Mouse (Mus musculus) heart, adult 8-10 months (tissue): ENCODE results near the gene Gm3285. TPM values are rescaled to one million over a fixed set of nuclear protein-coding genes. Genes with fewer than 3 reads are reported as not detected.

Experiments
- DNase-seq: peaks from one replicate; pipeline ENCODE4 v3.0.0; 2022; ENCODE audit warnings: low spot score
- total RNA-seq, 4 experiments: library from RNA; stranded (reverse); gene quantifications; 2 replicates each; pipeline ENCODE4 v1.2.4; 2022

Gene Gm3285
- total RNA-seq, 4 experiments from 2014 or later, result not detected

- DNase-seq, result no peak
These were observed 38.4 kb downstream of the Gm3285 start for GRCm38 (mm10) chr10:77900126-77900525.

DNA sequence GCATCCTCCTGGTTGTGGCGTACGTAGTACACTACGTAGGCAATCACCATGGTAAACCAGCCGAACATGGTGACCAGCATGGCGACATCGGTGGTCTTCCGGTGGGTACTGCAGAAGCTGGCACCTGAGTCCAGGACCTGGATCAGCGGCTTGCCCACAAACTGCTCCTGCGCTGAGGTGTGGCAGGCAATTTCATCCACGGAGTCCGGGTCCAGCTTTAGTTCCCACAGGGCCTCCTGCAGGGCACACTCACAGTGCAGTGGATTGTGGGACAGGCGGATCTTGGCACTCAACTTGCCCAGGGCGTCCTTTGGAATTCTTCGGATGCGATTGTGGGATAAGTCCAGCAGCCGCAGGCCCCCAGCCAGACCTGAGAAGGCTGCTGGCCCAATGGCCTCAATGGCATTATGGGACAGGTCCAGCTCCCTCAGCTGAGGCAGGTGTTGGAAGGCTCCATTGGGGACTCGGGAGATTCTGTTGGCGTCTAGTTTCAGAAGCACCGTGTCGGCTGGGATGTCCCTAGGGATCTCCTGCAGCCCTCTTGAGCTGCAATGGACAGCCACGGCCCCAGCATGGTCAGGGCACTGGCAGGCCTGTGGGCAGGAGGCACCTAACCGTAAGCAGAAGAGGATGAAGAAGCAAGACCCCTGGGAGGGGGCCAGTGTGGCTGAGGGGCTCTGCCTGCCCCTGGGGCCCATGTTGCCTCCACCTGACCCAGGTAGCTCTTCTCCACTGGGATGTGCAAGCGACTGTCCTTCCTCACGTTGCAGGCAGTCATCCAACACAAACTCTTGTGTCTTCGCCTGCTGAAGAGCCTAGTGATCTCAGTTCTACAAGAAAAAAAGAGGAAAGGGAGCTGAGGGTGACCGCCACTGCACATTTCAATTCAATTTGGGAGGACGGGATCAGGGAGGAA lies 39.4 kb downstream of the Gm3285 start:
- DNase-seq, result no peak

- DNase-seq, result no peak
These were observed 40.1 kb downstream of the Gm3285 start for GRCm38 (mm10) chr10:77901871-77902210.

DNA sequence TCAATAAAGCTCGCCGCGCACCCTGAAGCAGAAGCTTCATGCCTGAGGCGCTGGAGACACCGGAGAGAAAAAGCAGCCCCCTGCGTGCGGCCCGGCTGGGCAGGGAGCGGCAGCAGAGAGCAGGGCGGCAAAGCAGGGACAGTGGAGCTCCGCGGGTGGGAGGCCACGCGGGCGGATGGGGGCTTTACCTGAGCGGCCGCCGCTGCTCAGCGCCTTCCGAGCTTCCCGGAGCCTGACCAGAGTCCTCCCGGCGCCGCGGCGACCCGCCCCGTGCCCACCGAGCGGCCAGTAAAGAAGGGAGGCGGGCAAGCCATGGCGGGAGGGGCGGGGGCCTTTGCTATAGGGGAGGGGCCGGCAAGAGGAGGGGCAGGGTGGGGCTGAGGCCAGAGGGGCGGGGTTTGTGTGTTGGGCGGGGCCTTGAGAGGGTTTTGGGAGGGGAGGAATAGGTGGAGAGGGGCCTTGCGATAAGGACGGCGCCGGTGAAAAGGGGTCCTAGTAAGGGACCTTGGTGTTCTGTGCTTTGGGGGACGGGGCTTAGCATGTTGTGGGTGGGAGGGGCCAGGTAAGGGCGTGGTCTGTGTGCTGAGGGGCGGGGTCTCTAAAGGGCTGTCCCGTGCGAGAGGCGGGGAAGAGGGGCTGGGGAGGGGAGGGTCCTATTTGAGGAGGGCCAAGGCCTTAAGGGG lies 40.6 kb downstream of the Gm3285 start, which contains the start of gene Lrrc3:
Lrrc3 (minus strand) TSS at position 326 of the 683 bp plus-strand sequence.
- no peak for DNase-seq

GRCm38 (mm10) chr10:77902894-77903715 lies 41.3 kb downstream of the Gm3285 start:
- DNase-seq, result no peak

Other genes with a start within 250 kb of the Gm3285 start
- gene Ube2g2, start 239.7 kb upstream of the Gm3285 start, total RNA-seq, result 10 to 100 TPM; 78.9 to 82.9 (median 81.2) TPM
- not detected for gene Tspear, start 175.4 kb upstream of the Gm3285 start, total RNA-seq
- not detected for gene Gm19402, start 171.2 kb upstream of the Gm3285 start, total RNA-seq
- gene Gm9508, start 164.7 kb upstream of the Gm3285 start, total RNA-seq, result not detected
- not detected for gene Gm10272, start 155.3 kb upstream of the Gm3285 start, total RNA-seq
- gene Gm10024, start 150.5 kb upstream of the Gm3285 start, total RNA-seq, result not detected
- not detected for gene Gm10142, start 146.2 kb upstream of the Gm3285 start, total RNA-seq
- gene Krtap12-1, start 141.4 kb upstream of the Gm3285 start, total RNA-seq, result not detected
- gene Gm10100, start 135.5 kb upstream of the Gm3285 start, total RNA-seq, result not detected
- not detected for gene Gm18596, start 119.3 kb upstream of the Gm3285 start, total RNA-seq
- not detected for gene Gm9736, start 110.6 kb upstream of the Gm3285 start, total RNA-seq
- not detected for gene Gm3233, start 102.3 kb upstream of the Gm3285 start, total RNA-seq
- gene Gm3238, start 90.7 kb upstream of the Gm3285 start, total RNA-seq, result not detected
- not detected for gene Gm7138, start 85.0 kb upstream of the Gm3285 start, total RNA-seq
- not detected for gene Gm3250, start 79.4 kb upstream of the Gm3285 start, total RNA-seq
- not detected for gene Gm7137, start 73.8 kb upstream of the Gm3285 start, total RNA-seq
- gene Gm9639, start 66.9 kb upstream of the Gm3285 start, total RNA-seq, result not detected
- gene Gm19668, start 62.8 kb upstream of the Gm3285 start, total RNA-seq, result not detected
- not detected for gene Gm9507, start 50.1 kb upstream of the Gm3285 start, total RNA-seq
- gene Gm2696, start 47.3 kb upstream of the Gm3285 start, total RNA-seq, result not detected
- not detected for gene Krtap10-4, start 34.9 kb upstream of the Gm3285 start, total RNA-seq
- not detected for gene Krtap10-10, start 26.0 kb upstream of the Gm3285 start, total RNA-seq
- not detected for gene Gm36176, start 15.2 kb upstream of the Gm3285 start, total RNA-seq
- gene Gm10318, start 9.1 kb upstream of the Gm3285 start, total RNA-seq, result not detected
- gene Lrrc3, start 40.6 kb downstream of the Gm3285 start, total RNA-seq, result 1 to 10 TPM in 2 of 4 experiments, under 1 TPM in 2; 0.63 to 1.2 (median 0.92) TPM
- gene Trpm2, start 108.6 kb downstream of the Gm3285 start, total RNA-seq, result 1 to 10 TPM in 1 of 4 experiments, under 1 TPM in 3; 0.44 to 1.8 (median 0.61) TPM
- gene 1810043G02Rik, start 116.5 kb downstream of the Gm3285 start, total RNA-seq, result 10 to 100 TPM; 10.7 to 13.5 (median 12.2) TPM
- 100 to 1,000 TPM; 124 to 159 (median 130) TPM for gene Pfkl, start 148.1 kb downstream of the Gm3285 start, total RNA-seq
- gene Dnmt3l, start 180.0 kb downstream of the Gm3285 start, total RNA-seq, result under 1 TPM in 2 of 4 experiments, not detected in 2; 0.38 to 0.65 TPM
- gene Aire, start 181.6 kb downstream of the Gm3285 start, total RNA-seq, result not detected
- 1 to 10 TPM; 6.1 to 7.9 (median 7.0) TPM for gene Icosl, start 207.3 kb downstream of the Gm3285 start, total RNA-seq